ENCODE assay signal across 8 mouse cellular contexts in the genomic region with DNA sequence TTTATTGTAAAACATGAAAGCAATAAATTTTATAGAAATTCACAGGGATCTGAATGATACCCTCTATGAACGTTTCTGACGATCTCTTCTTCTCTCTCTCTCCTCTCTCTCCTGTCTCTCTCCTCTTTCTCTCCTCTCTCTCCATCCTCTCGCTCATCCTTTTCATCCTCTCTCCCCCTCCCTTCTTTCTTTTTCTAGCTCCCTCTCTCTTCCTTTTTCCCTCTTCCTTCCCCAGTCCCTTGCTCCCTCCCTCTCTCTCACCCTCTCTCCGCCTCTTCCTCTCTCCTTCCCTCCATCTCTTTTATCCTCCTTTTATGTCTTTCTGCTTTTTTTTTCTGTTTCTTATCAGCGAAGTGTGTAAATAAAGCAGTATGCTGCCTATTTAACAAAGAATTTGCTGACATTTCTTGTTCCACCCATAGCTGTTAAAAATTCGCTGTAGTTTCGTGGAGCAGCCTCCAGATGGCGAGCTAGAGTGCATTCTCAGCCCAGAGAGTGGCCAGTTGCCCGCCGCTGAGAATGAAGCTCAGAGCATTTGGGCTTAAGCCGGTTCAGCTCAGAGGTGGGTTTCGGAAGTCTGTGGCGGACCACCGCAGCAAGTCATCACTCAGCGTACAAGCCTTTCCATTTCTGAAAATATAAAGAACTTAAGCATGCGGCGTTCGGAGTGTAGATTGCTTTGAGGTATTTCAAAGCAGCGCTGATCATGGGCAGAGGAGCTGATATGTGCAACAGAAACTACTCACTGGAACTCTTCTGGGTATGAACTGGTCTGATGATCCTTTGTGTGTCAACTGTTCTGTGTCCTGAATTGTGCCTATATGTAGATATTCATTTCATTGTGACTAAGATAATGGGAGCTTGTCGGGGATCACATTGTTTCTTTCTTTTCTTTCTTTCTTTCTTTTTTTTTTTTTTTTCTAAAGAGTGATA. TPM values are rescaled to one million over a fixed set of nuclear protein-coding genes. Genes with fewer than 3 reads are reported as not detected.
DNase-seq lines count a peak whose midpoint lies in the region; ATAC-seq lines count a peak whose summit lies in the region.

No protein-coding gene starts in this region.

- ATAC-seq in embryonic facial prominence, embryonic 13.5 days (ENCODE audit: insufficient number of reproducible peaks, insufficient read depth, low FRiP score, low TSS enrichment, low read depth) = no peak
- no peak for ATAC-seq in lung, embryonic 15.5 days (ENCODE audit: borderline replicate concordance, extremely low read depth, low FRiP score, low TSS enrichment)
- no peak for ATAC-seq in erythroblast, adult 5-6 weeks (replicated peaks; ENCODE audit: low FRiP score, poor library complexity, severe bottlenecking)

- intact Hi-C loops in heart, postnatal 14 days (cut with DNase I) = loop anchor here (2.0 kb wide), 1 partner anchor 335 kb away; no protein-coding TSS in a partner anchor

- no peaks in the 10 kb centered on the region for H3K36me3 ChIP-seq in embryonic facial prominence, embryonic 13.5 days
- no peaks in the 10 kb centered on the region for H3K36me3 ChIP-seq in lung, embryonic 15.5 days

- WGBS in embryonic facial prominence, embryonic 13.5 days = 9% methylated on average over 20 of the region's 20 CpGs
- 11% methylated on average over 20 of the region's 20 CpGs for WGBS in lung, embryonic 15.5 days

- H3K4me1 ChIP-seq in embryonic facial prominence, embryonic 13.5 days = no peaks in the 10 kb centered on the region
- no peaks in the 10 kb centered on the region for H3K4me1 ChIP-seq in lung, embryonic 15.5 days

- peak overlapping the region; percentile 55; the same call in 1 of the 2 replicates for H3K9ac ChIP-seq in embryonic facial prominence, embryonic 13.5 days
- H3K9ac ChIP-seq in lung, embryonic 15.5 days = no peak overlapping the region

- no peaks in the 10 kb centered on the region for H3K9me3 ChIP-seq in embryonic facial prominence, embryonic 13.5 days
- no peaks in the 10 kb centered on the region for H3K9me3 ChIP-seq in lung, embryonic 15.5 days

- peak overlapping the region; percentile 40 for H3K4me3 ChIP-seq in embryonic facial prominence, embryonic 13.5 days
- H3K4me3 ChIP-seq in lung, embryonic 15.5 days = peak overlapping the region; percentile 25

- H3K27ac ChIP-seq in embryonic facial prominence, embryonic 13.5 days = no peak overlapping the region
- no peak overlapping the region for H3K27ac ChIP-seq in lung, embryonic 15.5 days

- peak; percentile 69 for DNase-seq in A20 (ENCODE audit: low read depth, low spot score)
- DNase-seq in adrenal gland, postnatal 14 days = peak; percentile 58
- peak; percentile 52 to 64 for DNase-seq in heart, postnatal 14 days
- DNase-seq in layer of hippocampus, adult 18-20 months (ENCODE audit: low spot score in 2 of 2) = peak; percentile 76 to 92
- peak; percentile 56 for DNase-seq in retina, postnatal 7 days (ENCODE audit: low read depth, low spot score)

- H3K4me2 ChIP-seq in embryonic facial prominence, embryonic 13.5 days = peak overlapping the region; percentile 58
- H3K4me2 ChIP-seq in lung, embryonic 15.5 days = peak overlapping the region; percentile 51

- peaks cover 10% of the 10 kb centered on the region for H3K27me3 ChIP-seq in embryonic facial prominence, embryonic 13.5 days
- no peaks in the 10 kb centered on the region for H3K27me3 ChIP-seq in lung, embryonic 15.5 days

RNA-seq across cellular contexts. Expression of a gene that starts 8.5 kb away (rescaled TPM):
- total RNA-seq in adrenal gland, postnatal 14 days (2021) = 0.11 TPM in 1 of 2 replicates, not detected in the other
- 0.88 and 1.4 TPM in 2 replicates for polyA plus RNA-seq in embryonic facial prominence, embryonic 13.5 days (2015; fragmentation: Nextera tagmentation; extraction: Ambion mirVana)
- not detected for total RNA-seq in heart, postnatal 14 days (2021)
- total RNA-seq in layer of hippocampus, adult 18-20 months (2021) = 10 to 100 TPM; 81.5 to 86.2 TPM
- polyA plus RNA-seq in lung, embryonic 15.5 days (2015; fragmentation: Nextera tagmentation; extraction: Ambion mirVana) = 0.08 and 0.15 TPM in 2 replicates
- total RNA-seq in erythroblast, adult 5-6 weeks (2015; ENCODE audit: low replicate concordance) = not detected in 2 replicates
- total RNA-seq in erythroblast, adult 5-6 weeks (2017; ENCODE audit: low replicate concordance) = not detected in 2 replicates

Comparison
In these comparisons a context has a peak if more than half of its experiments do, and no peak if none do; other contexts are left out.
1. RNA of a gene that starts 8.5 kb away (total RNA-seq): 81.5 to 86.2 TPM in layer of hippocampus, adult 18-20 months; 0.11 TPM in adrenal gland, postnatal 14 days, not detected in heart, postnatal 14 days and not detected in erythroblast, adult 5-6 weeks; every median in the first group is over 10 times any median in the second.
2. Peak in every context shown above with its lines, with median percentiles within 50 percentile points of each other: DNase-seq.